Mouse (Mus musculus) fat pad, adult 2 months (tissue): ENCODE measurements around the gene Ramp3.

ENCODE experiments used
- DNase-seq: peaks from one replicate; pipeline ENCODE4 v3.0.0-alpha.2; 2011; ENCODE audit warnings: low read depth, low spot score; ENCODE audit errors: extremely low read depth

Gene Ramp3

DNA sequence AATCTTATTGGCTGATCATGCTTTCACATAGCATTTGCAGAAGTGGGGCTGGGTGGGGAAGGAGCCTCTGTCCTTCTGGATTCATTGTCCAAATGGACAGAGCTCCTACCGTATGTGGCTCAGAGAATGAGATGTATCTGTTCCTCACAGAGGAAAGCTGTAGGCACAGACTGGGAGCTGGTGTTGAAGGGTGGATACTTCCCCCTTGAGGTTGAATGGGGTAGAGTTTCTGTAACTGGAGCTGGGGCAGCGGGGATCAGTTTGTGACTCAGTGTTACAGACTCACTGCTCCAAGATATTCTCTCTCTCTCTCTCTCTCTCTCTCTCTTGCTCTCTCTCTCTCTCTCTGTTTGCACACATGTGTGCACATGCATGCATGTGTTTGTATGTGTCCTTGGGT, 11.7 kb downstream of the Ramp3 start:
- no peak for DNase-seq

DNA sequence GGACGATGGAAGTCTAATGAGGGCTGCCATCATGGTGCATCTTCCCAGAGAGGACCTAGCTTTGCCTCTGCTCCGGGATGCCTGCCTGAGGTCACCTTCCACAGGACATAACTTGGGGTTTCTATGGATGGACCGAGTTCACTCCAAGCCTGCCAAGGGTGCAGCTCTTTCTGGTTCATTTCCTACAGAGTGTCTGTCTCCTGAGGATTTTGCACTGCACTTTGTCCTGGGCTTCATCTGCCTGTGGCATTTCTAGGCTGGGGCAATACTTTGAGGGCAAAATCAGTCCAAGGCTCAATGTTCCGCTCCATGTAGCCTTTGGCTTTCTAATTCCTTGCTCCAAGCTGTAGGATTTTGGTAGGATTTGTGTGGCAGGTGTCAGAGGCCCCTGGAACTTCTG, 12.5 kb downstream of the Ramp3 start:
- DNase-seq = no peak

- DNase-seq = no peak
These were observed 16.4 kb downstream of the Ramp3 start for GRCm38 (mm10) chr11:6674701-6675100.

GRCm38 (mm10) chr11:6675402-6675801, 17.1 kb downstream of the Ramp3 start:
- DNase-seq = no peak

GRCm38 (mm10) chr11:6676641-6677040, 18.3 kb downstream of the Ramp3 start:
- no peak for DNase-seq

- no peak for DNase-seq
These were observed 19.2 kb downstream of the Ramp3 start for GRCm38 (mm10) chr11:6677530-6677929.

GRCm38 (mm10) chr11:6679694-6680396, 21.5 kb downstream of the Ramp3 start:
- no peak for DNase-seq

- DNase-seq = no peak
These were observed 22.1 kb downstream of the Ramp3 start for GRCm38 (mm10) chr11:6680397-6680818.

- no peak for DNase-seq
These were observed 26.4 kb downstream of the Ramp3 start for GRCm38 (mm10) chr11:6684741-6685140.

- DNase-seq = no peak
These were observed 30.6 kb downstream of the Ramp3 start for GRCm38 (mm10) chr11:6688888-6689287.

DNA sequence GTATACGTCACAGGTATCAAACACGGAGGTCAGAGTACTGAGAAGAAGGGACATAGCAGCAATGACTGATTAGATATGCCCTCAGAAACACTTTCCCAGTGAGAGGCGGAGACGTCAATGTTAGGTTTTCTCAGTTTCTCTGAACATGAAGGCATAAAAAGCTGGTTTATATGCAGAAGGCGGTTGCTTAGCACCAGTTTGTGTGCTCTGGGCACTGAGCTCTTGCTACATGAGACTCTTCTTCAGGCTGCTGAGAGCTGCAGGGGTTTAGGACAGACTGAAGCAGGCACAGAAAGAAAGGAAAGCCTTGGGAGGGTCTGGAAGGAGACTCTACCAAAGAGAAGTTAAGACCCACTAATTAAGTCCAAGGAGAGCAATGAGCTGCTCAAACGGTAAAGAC, 34.0 kb downstream of the Ramp3 start:
- no peak for DNase-seq

DNA sequence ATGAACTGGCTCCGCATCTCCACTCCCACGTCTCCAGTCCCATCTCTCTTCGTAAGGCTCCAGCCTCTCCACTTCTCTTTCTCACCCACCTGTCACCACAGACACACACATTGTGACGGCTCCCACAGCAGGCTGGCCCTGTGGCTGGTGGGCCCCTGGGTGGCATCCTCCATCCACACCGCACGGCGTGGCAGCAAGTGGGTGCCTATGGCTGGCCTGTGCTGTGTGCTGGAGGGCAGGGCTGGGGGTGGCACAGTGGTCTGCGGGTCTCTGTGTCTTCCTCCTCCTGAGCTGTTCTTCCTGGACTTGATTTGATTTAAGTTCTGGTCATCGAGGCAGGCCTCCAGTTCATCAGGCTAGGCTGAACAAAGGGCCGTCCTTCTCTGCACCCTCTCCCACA, 35.8 kb downstream of the Ramp3 start:
- no peak for DNase-seq

DNA sequence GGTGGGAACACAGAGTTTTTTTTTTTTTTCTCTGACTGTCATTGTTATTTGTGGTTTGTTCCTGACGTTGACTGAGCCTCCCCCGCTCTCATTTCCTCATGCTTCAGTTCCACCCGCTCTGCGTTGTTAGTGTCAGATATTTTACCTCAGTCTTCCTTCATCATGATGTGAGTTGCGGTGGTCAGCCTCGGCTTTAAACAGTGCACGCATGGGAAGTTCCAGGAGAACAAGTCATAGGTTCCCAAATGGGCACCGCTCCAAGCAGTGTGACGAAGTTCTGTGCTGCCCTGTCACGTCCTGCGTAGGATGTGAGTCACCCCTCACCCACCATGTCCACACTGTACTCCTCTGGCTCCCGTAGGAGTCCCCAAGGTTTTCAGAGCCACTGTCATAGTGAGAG, 36.9 kb downstream of the Ramp3 start:
- no peak for DNase-seq

- DNase-seq = peak; percentile 31
These were observed 38.2 kb downstream of the Ramp3 start for GRCm38 (mm10) chr11:6696551-6696950.

- DNase-seq = no peak
These were observed 39.4 kb downstream of the Ramp3 start for GRCm38 (mm10) chr11:6697751-6698150.

DNA sequence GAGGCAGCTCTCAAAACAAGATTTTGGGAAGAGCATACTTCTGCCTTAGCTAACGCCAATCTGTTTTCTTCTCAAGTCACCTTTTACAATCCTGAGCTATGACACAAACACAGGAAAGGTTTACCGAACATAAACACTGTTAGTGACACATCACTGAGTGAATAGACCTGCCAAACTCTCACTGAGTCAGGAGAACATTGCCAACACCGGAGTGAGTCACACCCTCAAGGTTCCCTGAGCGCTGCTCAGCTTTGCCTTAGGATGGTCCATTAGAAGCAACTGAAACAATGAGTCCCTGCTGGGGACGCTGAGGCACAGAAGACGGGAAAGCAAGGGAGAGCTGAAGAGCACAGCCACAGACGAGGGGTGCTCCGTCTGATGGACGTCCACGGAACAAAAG, 40.0 kb downstream of the Ramp3 start:
- no peak for DNase-seq

DNA sequence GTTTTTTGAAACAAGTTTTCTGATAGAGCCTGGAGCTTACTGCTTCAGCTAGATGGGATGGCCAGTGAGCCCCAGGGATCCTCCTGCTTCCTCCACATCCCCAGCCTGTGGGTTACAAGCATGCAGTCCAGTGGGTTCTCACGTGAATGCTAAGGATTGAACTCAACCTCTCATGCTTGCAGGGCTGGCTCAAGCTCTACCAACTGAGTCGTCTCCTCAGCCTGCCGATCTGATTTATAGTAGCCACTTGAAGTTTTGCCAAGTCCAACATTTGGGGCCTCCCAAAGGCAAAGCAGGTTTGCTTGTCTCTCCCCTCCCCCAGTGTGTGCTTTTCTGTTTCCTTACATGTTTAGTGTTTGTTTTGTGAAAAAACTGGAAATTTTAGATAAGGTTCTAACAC, 43.9 kb downstream of the Ramp3 start:
- no peak for DNase-seq

DNA sequence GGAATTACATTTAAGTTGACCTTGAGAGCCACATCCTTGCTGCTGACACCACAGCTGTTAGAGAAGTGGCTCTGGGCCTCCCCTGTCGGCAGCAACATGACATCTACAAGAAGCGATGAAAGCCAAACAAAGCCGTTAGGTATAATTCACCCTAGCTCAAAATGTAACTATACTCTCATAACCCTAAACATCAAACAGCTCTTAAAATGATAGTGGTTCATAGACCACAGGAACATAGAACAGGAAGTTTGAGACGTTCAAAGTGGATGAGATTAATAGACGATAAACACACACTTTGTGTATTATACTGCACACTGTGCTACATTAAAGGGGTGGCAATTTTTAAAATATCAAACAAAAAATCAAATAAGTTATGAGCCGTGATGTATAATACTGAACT, 46.5 kb downstream of the Ramp3 start:
- DNase-seq = no peak

DNA sequence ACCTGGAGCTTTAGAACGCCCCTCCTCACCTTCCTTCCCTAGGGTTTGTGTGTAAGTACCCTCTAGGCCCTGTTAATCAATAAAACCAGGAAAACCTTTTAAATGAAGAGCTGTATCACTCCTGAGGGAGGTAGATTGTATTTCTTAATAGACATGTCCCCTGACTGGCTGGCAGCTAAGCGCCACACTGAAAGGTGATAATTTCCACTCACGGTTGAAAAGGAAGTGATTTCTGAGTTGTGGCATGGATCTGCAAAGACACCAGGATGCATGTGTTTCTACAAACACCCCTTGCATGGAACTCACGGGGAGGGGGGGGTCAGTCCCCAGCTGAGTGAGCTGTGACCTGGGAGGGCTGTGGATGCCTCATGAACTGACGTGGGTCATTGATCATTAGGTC, 47.2 kb downstream of the Ramp3 start:
- DNase-seq = no peak

DNA sequence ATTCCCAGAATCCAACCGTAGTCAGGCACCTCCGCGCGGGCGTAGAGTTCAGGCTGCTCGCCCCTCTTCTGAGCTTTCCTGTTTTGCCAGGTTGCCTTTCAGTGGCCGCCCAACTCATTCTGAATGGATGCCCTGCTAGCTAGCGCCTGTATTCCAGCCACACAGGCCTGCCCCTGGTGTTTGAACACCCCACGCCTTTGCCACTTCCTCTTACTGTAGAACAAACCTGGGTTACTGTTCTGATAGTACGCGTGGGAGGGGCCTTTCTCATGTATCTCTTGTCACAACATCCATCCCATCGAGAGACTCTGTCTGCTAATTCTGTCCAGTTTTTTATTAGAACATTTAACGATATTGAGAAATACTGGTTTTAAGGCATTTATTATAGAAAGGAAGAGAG, 48.5 kb downstream of the Ramp3 start:
- no peak for DNase-seq

- no peak for DNase-seq
These were observed 50.1 kb downstream of the Ramp3 start for GRCm38 (mm10) chr11:6708437-6708836.

GRCm38 (mm10) chr11:6710409-6710808, 52.1 kb downstream of the Ramp3 start:
- no peak for DNase-seq

DNA sequence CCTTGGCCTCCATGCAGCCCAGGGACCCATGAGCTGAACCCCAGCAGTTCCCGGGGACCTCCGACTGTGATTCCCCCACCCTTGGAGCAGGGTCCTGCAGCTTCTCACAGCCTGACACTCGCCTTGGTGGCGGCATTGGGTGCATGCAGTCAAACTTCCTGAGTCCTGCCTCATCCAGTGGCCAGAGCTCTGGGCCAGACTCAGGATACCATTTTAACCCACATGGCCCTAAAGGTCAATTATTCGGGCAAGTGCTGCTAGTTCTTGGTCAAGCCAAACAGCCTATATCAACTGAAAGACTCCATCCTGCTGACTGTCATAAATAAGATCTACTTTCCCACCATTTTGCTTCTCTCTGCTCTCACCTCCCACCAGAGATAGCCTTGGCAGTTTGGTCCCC, 62.4 kb downstream of the Ramp3 start:
- no peak for DNase-seq
